Mouse (Mus musculus) limb, embryonic 13.5 days (tissue): Measurements from ENCODE around the gene Sh3gl2. TPM values are rescaled to one million over a fixed set of nuclear protein-coding genes. Genes with fewer than 3 reads are reported as not detected.

ENCODE experiments used
- ATAC-seq: fragments of 200-750 bp; cut with Nextera tagmentation; 2 replicates; pipeline ENCODE4 v1.8.0; 2017; ENCODE audit warnings: low read depth, moderate number of reproducible peaks, moderate TSS enrichment; ENCODE audit not compliant: low FRiP score
- H3K27ac ChIP-seq: fragments of 300-500 bp; sonication (generic); 2 replicates; pipeline ENCODE4 v1.5.1; 2015; ENCODE audit warnings: inconsistent platforms, mild to moderate bottlenecking, moderate library complexity
- H3K27me3 ChIP-seq: fragments of 300-500 bp; sonication (generic); 2 replicates; pipeline ENCODE4 v1.6.1; 2015; ENCODE audit warnings: mild to moderate bottlenecking, inconsistent platforms
- H3K36me3 ChIP-seq: fragments of 300-500 bp; sonication (generic); 2 replicates; pipeline ENCODE4 v1.6.1; 2015; ENCODE audit warnings: inconsistent platforms, mild to moderate bottlenecking, moderate library complexity
- H3K4me1 ChIP-seq: fragments of 300-500 bp; sonication (generic); 2 replicates; pipeline ENCODE4 v1.6.1; 2015; ENCODE audit warnings: inconsistent platforms
- H3K4me2 ChIP-seq: fragments of 300-500 bp; sonication (generic); replicated peaks from 2 replicates; pipeline ENCODE4 v1.6.1; 2015; ENCODE audit warnings: inconsistent platforms, mild to moderate bottlenecking, moderate library complexity
- H3K4me3 ChIP-seq: fragments of 300-500 bp; sonication (generic); 2 replicates; pipeline ENCODE4 v1.5.1; 2015; ENCODE audit warnings: moderate library complexity, mild to moderate bottlenecking, inconsistent platforms
- H3K9ac ChIP-seq: fragments of 300-500 bp; sonication (generic); 2 replicates; pipeline ENCODE4 v1.6.1; 2015; ENCODE audit warnings: mild to moderate bottlenecking, inconsistent platforms
- H3K9me3 ChIP-seq: fragments of 300-500 bp; sonication (generic); 2 replicates; pipeline ENCODE4 v1.6.1; 2016; ENCODE audit warnings: inconsistent platforms
- WGBS: fragments of 180-500 bp; shearing (Covaris S2); methylation state at CpG from one replicate; pipeline ENCODE4 v1.1.7; 2015; 5-methylcytosine and 5-hydroxymethylcytosine counted together
- polyA plus RNA-seq: library from polyadenylated mRNA; unstranded; fragments of >200 nt; fragmentation: Nextera tagmentation; extraction: Ambion mirVana; gene quantifications from 2 replicates; pipeline ENCODE4 v1.2.1, GENCODE M21; 2015

Gene Sh3gl2
- polyA plus RNA-seq, 1 experiment from 2014 or later = 4.0 TPM

- Histone ChIP-seq H3K36me3 (no peaks in the 10 kb centered on the region), H3K9ac (no peak overlapping the region), H3K27me3 (no peaks in the 10 kb centered on the region), H3K9me3 (no peaks in the 10 kb centered on the region), H3K27ac (no peak overlapping the region), H3K4me1 (no peaks in the 10 kb centered on the region), H3K4me3 (no peak overlapping the region), H3K4me2 (no peak overlapping the region)
- ATAC-seq = no peak
- 80% methylated on average over 3 of the region's 3 CpGs for WGBS
These were observed 68.5 kb downstream of the Sh3gl2 start for GRCm38 (mm10) chr4:85273452-85273851.

- Histone ChIP-seq H3K27me3 (no peaks in the 10 kb centered on the region), H3K4me1 (no peaks in the 10 kb centered on the region), H3K4me2 (no peak overlapping the region), H3K36me3 (no peaks in the 10 kb centered on the region), H3K4me3 (no peak overlapping the region), H3K27ac (no peak overlapping the region), H3K9ac (no peak overlapping the region), H3K9me3 (no peaks in the 10 kb centered on the region)
- ATAC-seq = no peak
- 86% methylated on average over 9 of the region's 9 CpGs for WGBS
These were observed 78.2 kb downstream of the Sh3gl2 start for GRCm38 (mm10) chr4:85283151-85283550.

- H3K9me3 ChIP-seq = no peaks in the 10 kb centered on the region
- H3K4me1 ChIP-seq = no peaks in the 10 kb centered on the region
- no peak overlapping the region for H3K9ac ChIP-seq
- H3K36me3 ChIP-seq = no peaks in the 10 kb centered on the region
- no peak for ATAC-seq
- H3K4me2 ChIP-seq = no peak overlapping the region
- H3K27me3 ChIP-seq = no peaks in the 10 kb centered on the region
- H3K27ac ChIP-seq = no peak overlapping the region
- H3K4me3 ChIP-seq = no peak overlapping the region
- WGBS = 88% methylated on average over 1 of the region's 1 CpGs
These were observed 85.1 kb downstream of the Sh3gl2 start for GRCm38 (mm10) chr4:85289990-85290389.

- no peaks in the 10 kb centered on the region for H3K36me3 ChIP-seq
- H3K9ac ChIP-seq = no peak overlapping the region
- WGBS = 67% methylated on average over 4 of the region's 4 CpGs
- H3K27me3 ChIP-seq = no peaks in the 10 kb centered on the region
- H3K4me3 ChIP-seq = no peak overlapping the region
- H3K4me2 ChIP-seq = no peak overlapping the region
- ATAC-seq = no peak
- H3K27ac ChIP-seq = no peak overlapping the region
- no peaks in the 10 kb centered on the region for H3K4me1 ChIP-seq
- H3K9me3 ChIP-seq = no peaks in the 10 kb centered on the region
These were observed 86.4 kb downstream of the Sh3gl2 start for GRCm38 (mm10) chr4:85291296-85291695.

- Histone ChIP-seq H3K36me3 (no peaks in the 10 kb centered on the region), H3K9me3 (no peaks in the 10 kb centered on the region), H3K4me2 (no peak overlapping the region), H3K4me3 (no peak overlapping the region), H3K27ac (no peak overlapping the region), H3K27me3 (no peaks in the 10 kb centered on the region), H3K9ac (no peak overlapping the region), H3K4me1 (no peaks in the 10 kb centered on the region)
- WGBS = 61% methylated on average over 3 of the region's 3 CpGs
- ATAC-seq = no peak
These were observed 88.4 kb downstream of the Sh3gl2 start for GRCm38 (mm10) chr4:85293368-85293767.

GRCm38 (mm10) chr4:85300610-85301405, 95.9 kb downstream of the Sh3gl2 start:
- Histone ChIP-seq H3K9me3 (no peaks in the 10 kb centered on the region), H3K36me3 (no peaks in the 10 kb centered on the region), H3K4me3 (no peak overlapping the region), H3K4me1 (no peaks in the 10 kb centered on the region), H3K27ac (no peak overlapping the region), H3K27me3 (no peaks in the 10 kb centered on the region), H3K9ac (no peak overlapping the region), H3K4me2 (no peak overlapping the region)
- whole genome bisulfite sequencing = 79% methylated on average over 6 of the region's 6 CpGs
- ATAC-seq = no peak

- Histone ChIP-seq H3K4me1 (no peaks in the 10 kb centered on the region), H3K4me2 (no peak overlapping the region), H3K27ac (no peak overlapping the region), H3K4me3 (no peak overlapping the region), H3K9me3 (no peaks in the 10 kb centered on the region), H3K9ac (no peak overlapping the region), H3K27me3 (no peaks in the 10 kb centered on the region), H3K36me3 (no peaks in the 10 kb centered on the region)
- ATAC-seq = no peak
- WGBS = 72% methylated on average over 7 of the region's 7 CpGs
These were observed 101.1 kb downstream of the Sh3gl2 start for GRCm38 (mm10) chr4:85305912-85306573.

- ATAC-seq = no peak
- WGBS = 65% methylated on average over 3 of the region's 3 CpGs
- Histone ChIP-seq H3K36me3 (no peaks in the 10 kb centered on the region), H3K27ac (no peak overlapping the region), H3K9ac (no peak overlapping the region), H3K4me3 (no peak overlapping the region), H3K9me3 (no peaks in the 10 kb centered on the region), H3K4me2 (no peak overlapping the region), H3K27me3 (no peaks in the 10 kb centered on the region), H3K4me1 (0 out of 2 replicates have a peak, but pooled peaks cover 3% of the 10 kb centered on the region)
These were observed 114.2 kb downstream of the Sh3gl2 start for GRCm38 (mm10) chr4:85319092-85319491.

- H3K4me1 ChIP-seq = no peaks in the 10 kb centered on the region
- H3K36me3 ChIP-seq = no peaks in the 10 kb centered on the region
- no peak overlapping the region for H3K27ac ChIP-seq
- H3K9me3 ChIP-seq = no peaks in the 10 kb centered on the region
- no peak overlapping the region for H3K4me2 ChIP-seq
- WGBS = 41% methylated on average over 6 of the region's 6 CpGs
- ATAC-seq = no peak
- no peak overlapping the region for H3K4me3 ChIP-seq
- H3K27me3 ChIP-seq = no peaks in the 10 kb centered on the region
- no peak overlapping the region for H3K9ac ChIP-seq
These were observed 120.5 kb downstream of the Sh3gl2 start for GRCm38 (mm10) chr4:85325454-85325853.

- Histone ChIP-seq H3K9ac (no peak overlapping the region), H3K4me3 (no peak overlapping the region), H3K4me2 (no peak overlapping the region), H3K36me3 (no peaks in the 10 kb centered on the region), H3K4me1 (no peaks in the 10 kb centered on the region), H3K27ac (no peak overlapping the region), H3K9me3 (no peaks in the 10 kb centered on the region), H3K27me3 (no peaks in the 10 kb centered on the region)
- no peak for ATAC-seq
- WGBS = 92% methylated on average over 1 of the region's 1 CpGs
These were observed 121.1 kb downstream of the Sh3gl2 start for GRCm38 (mm10) chr4:85326052-85326451.

GRCm38 (mm10) chr4:85334688-85335200, 129.8 kb downstream of the Sh3gl2 start:
- H3K4me2 ChIP-seq = no peak overlapping the region
- no peak overlapping the region for H3K27ac ChIP-seq
- H3K4me3 ChIP-seq = no peak overlapping the region
- no peaks in the 10 kb centered on the region for H3K27me3 ChIP-seq
- ATAC-seq = no peak
- WGBS = 73% methylated on average over 4 of the region's 4 CpGs
- no peaks in the 10 kb centered on the region for H3K36me3 ChIP-seq
- no peak overlapping the region for H3K9ac ChIP-seq
- no peaks in the 10 kb centered on the region for H3K4me1 ChIP-seq
- H3K9me3 ChIP-seq = no peaks in the 10 kb centered on the region

GRCm38 (mm10) chr4:85336356-85336755, 131.4 kb downstream of the Sh3gl2 start:
- H3K4me1 ChIP-seq = no peaks in the 10 kb centered on the region
- no peak overlapping the region for H3K27ac ChIP-seq
- H3K9me3 ChIP-seq = no peaks in the 10 kb centered on the region
- H3K4me3 ChIP-seq = no peak overlapping the region
- H3K36me3 ChIP-seq = no peaks in the 10 kb centered on the region
- no peak for ATAC-seq
- no peak overlapping the region for H3K9ac ChIP-seq
- H3K4me2 ChIP-seq = no peak overlapping the region
- no peaks in the 10 kb centered on the region for H3K27me3 ChIP-seq
